Mouse (Mus musculus) midbrain, embryonic 16.5 days (tissue): ENCODE measurements at regions not wholly inside any gene's neighbourhood (a gene's known extent, or its start where the extent isn't known, plus 50 kb on each side); places are given as distances from the start of the nearest gene placed in this dataset.

Experiments used
- ATAC-seq: fragments of 200-750 bp; cut with Nextera tagmentation; 2 replicates; pipeline ENCODE4 v1.8.0; 2017; ENCODE audit warnings: moderate TSS enrichment
- H3K27ac ChIP-seq: fragments of 300-500 bp; sonication (generic); 2 replicates; pipeline ENCODE4 v1.5.1; 2014; ENCODE audit warnings: mild to moderate bottlenecking, low read length, mixed read lengths
- H3K27me3 ChIP-seq: fragments of 300-500 bp; sonication (generic); 2 replicates; pipeline ENCODE4 v1.6.1; 2014; ENCODE audit warnings: low read depth, low read length, mixed read lengths; ENCODE audit not compliant: control insufficient read depth, insufficient read depth
- H3K36me3 ChIP-seq: fragments of 300-500 bp; sonication (generic); 2 replicates; pipeline ENCODE4 v1.6.1; 2014; ENCODE audit warnings: mild to moderate bottlenecking, low read length, moderate library complexity, mixed read lengths; ENCODE audit not compliant: control insufficient read depth, insufficient read depth
- H3K4me1 ChIP-seq: fragments of 300-500 bp; sonication (generic); 2 replicates; pipeline ENCODE4 v1.6.1; 2014; ENCODE audit warnings: mild to moderate bottlenecking, low read length, mixed read lengths; ENCODE audit not compliant: control insufficient read depth, insufficient read depth
- H3K4me2 ChIP-seq: fragments of 300-500 bp; sonication (generic); 2 replicates; pipeline ENCODE4 v1.6.1; 2014; ENCODE audit warnings: mild to moderate bottlenecking, low read length, mixed read lengths
- H3K4me3 ChIP-seq: fragments of 300-500 bp; sonication (generic); 2 replicates; pipeline ENCODE4 v1.5.1; 2014; ENCODE audit warnings: low read depth, mild to moderate bottlenecking, low read length, moderate library complexity, mixed read lengths
- H3K9ac ChIP-seq: fragments of 300-500 bp; sonication (generic); 2 replicates; pipeline ENCODE4 v1.6.1; 2014; ENCODE audit warnings: low read depth, low read length, mixed read lengths
- H3K9me3 ChIP-seq: fragments of 300-500 bp; sonication (generic); replicated peaks from 2 replicates; pipeline ENCODE4 v1.6.1; 2014; ENCODE audit warnings: mild to moderate bottlenecking, low read length, mixed read lengths; ENCODE audit not compliant: control insufficient read depth, poor library complexity, severe bottlenecking
- WGBS: fragments of 180-500 bp; shearing (Covaris S2); extraction: QIAGEN DNeasy Blood & Tissue Kit; methylation state at CpG from one replicate; pipeline ENCODE4 v1.1.7; 2014; 5-methylcytosine and 5-hydroxymethylcytosine counted together

- Histone ChIP-seq H3K4me3 (no peak overlapping the region), H3K9ac (no peak overlapping the region), H3K4me1 (no peaks in the 10 kb centered on the region), H3K4me2 (no peak overlapping the region), H3K27ac (no peak overlapping the region), H3K27me3 (no peaks in the 10 kb centered on the region), H3K9me3 (no peaks in the 10 kb centered on the region), H3K36me3 (no peaks in the 10 kb centered on the region)
- WGBS, result 86% methylated on average over 1 of the region's 1 CpGs
- no peak for ATAC-seq
Measured at GRCm38 (mm10) chr15:56518379-56518778, 959.0 kb downstream of the Slc22a22 start.

GRCm38 (mm10) chr15:56516095-56516494 is 961.3 kb downstream of the Slc22a22 start:
- no peak overlapping the region for H3K4me2 ChIP-seq
- H3K36me3 ChIP-seq, result no peaks in the 10 kb centered on the region
- H3K9ac ChIP-seq, result no peak overlapping the region
- H3K4me1 ChIP-seq, result no peaks in the 10 kb centered on the region
- H3K27ac ChIP-seq, result no peak overlapping the region
- 95% methylated on average over 2 of the region's 2 CpGs for WGBS
- no peak overlapping the region for H3K4me3 ChIP-seq
- ATAC-seq, result no peak
- no peaks in the 10 kb centered on the region for H3K27me3 ChIP-seq
- no peaks in the 10 kb centered on the region for H3K9me3 ChIP-seq

- no peak overlapping the region for H3K4me2 ChIP-seq
- no peaks in the 10 kb centered on the region for H3K4me1 ChIP-seq
- no peaks in the 10 kb centered on the region for H3K9me3 ChIP-seq
- H3K27me3 ChIP-seq, result no peaks in the 10 kb centered on the region
- H3K36me3 ChIP-seq, result no peaks in the 10 kb centered on the region
- H3K4me3 ChIP-seq, result no peak overlapping the region
- no peak overlapping the region for H3K27ac ChIP-seq
- no peak overlapping the region for H3K9ac ChIP-seq
- 83% methylated on average over 3 of the region's 3 CpGs for whole genome bisulfite sequencing
- no peak for ATAC-seq
Measured at GRCm38 (mm10) chr15:56498774-56499173, 978.7 kb downstream of the Slc22a22 start.

DNA sequence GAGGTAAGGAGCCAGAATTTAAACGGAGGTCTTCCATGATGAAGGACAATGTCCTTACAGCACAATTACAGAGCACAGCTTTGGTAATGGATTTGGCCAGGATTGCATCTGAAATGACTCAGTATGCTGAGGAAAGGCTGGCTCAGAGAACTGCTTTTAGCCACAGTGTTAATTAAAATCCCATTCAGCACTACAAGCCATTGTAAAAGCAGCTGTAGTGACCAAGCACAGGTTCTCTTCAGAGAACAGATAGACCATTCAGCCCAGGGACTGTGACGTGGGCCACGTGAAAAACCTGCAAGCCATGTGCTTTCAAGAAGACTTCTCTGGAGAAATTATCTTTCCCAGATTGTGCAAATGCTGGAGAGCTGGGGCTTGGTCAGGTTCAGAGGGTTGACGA is 979.7 kb downstream of the Slc22a22 start:
- no peaks in the 10 kb centered on the region for H3K9me3 ChIP-seq
- H3K4me3 ChIP-seq, result no peak overlapping the region
- no peak for ATAC-seq
- H3K27me3 ChIP-seq, result no peaks in the 10 kb centered on the region
- no peaks in the 10 kb centered on the region for H3K4me1 ChIP-seq
- no peak overlapping the region for H3K27ac ChIP-seq
- WGBS, result 70% methylated on average over 4 of the region's 4 CpGs
- H3K4me2 ChIP-seq, result no peak overlapping the region
- no peak overlapping the region for H3K9ac ChIP-seq
- H3K36me3 ChIP-seq, result no peaks in the 10 kb centered on the region

DNA sequence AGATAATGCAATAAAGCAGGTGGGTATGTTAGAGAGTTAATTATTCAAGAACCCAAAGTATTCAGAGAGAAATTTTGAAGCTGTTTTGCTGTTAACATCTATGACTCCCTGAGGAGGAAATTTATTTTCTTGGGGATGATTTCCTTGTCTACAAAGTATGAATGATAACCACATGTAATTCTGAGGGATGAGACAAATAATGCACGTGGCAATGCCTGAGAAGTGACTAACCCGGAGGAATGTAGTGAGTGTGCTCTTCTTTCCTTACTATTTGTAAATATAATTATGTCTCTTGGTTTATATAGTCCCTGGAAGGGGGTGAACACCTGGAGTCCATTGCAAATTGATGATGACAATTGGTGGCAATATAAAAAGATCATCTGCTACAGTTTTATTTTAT is 981.1 kb downstream of the Slc22a22 start:
- Histone ChIP-seq H3K9ac (no peak overlapping the region), H3K4me1 (no peaks in the 10 kb centered on the region), H3K4me2 (no peak overlapping the region), H3K36me3 (no peaks in the 10 kb centered on the region), H3K9me3 (no peaks in the 10 kb centered on the region), H3K4me3 (no peak overlapping the region), H3K27me3 (no peaks in the 10 kb centered on the region), H3K27ac (no peak overlapping the region)
- no peak for ATAC-seq
- 95% methylated on average over 2 of the region's 2 CpGs for WGBS

- ATAC-seq, result no peak
- WGBS, result 76% methylated on average over 3 of the region's 3 CpGs
Measured at GRCm38 (mm10) chr15:56485931-56486330, 991.5 kb downstream of the Slc22a22 start.

GRCm38 (mm10) chr15:56484693-56485092 is 992.7 kb downstream of the Slc22a22 start:
- H3K4me1 ChIP-seq, result no peaks in the 10 kb centered on the region
- H3K9me3 ChIP-seq, result no peaks in the 10 kb centered on the region
- H3K9ac ChIP-seq, result no peak overlapping the region
- ATAC-seq, result no peak
- H3K27ac ChIP-seq, result no peak overlapping the region
- no peaks in the 10 kb centered on the region for H3K27me3 ChIP-seq
- H3K4me2 ChIP-seq, result no peak overlapping the region
- no peak overlapping the region for H3K4me3 ChIP-seq
- 88% methylated on average over 3 of the region's 3 CpGs for WGBS
- no peaks in the 10 kb centered on the region for H3K36me3 ChIP-seq

More at GRCm38 (mm10) chr15:56485931-56486330, 991.5 kb downstream of the Slc22a22 start:
- Histone ChIP-seq H3K9ac (no peak overlapping the region), H3K4me1 (no peaks in the 10 kb centered on the region), H3K4me2 (no peak overlapping the region), H3K36me3 (no peaks in the 10 kb centered on the region), H3K27ac (no peak overlapping the region), H3K9me3 (no peaks in the 10 kb centered on the region), H3K4me3 (no peak overlapping the region), H3K27me3 (no peaks in the 10 kb centered on the region)

DNA sequence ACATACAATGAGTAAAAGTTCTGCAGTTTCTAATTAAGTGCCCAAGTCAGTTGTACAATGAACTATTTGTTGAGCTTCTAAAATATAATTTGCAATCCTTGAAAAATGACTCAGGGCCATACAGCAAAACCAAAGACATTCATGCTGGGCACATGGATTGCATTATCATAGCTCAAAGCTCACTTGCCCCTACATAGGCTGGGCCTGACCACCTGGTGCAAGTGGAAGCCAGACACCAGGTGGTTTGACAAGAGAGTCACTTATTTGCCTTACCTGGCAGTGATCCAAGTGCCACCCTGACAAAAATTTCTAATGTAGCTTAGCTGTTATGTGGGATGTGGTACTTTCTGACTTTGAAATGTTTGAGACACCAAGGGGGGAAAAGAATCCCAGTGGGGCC is 997.7 kb downstream of the Slc22a22 start:
- H3K4me2 ChIP-seq, result no peak overlapping the region
- no peak overlapping the region for H3K4me3 ChIP-seq
- no peak overlapping the region for H3K27ac ChIP-seq
- no peaks in the 10 kb centered on the region for H3K4me1 ChIP-seq
- H3K36me3 ChIP-seq, result no peaks in the 10 kb centered on the region
- ATAC-seq, result no peak
- no peaks in the 10 kb centered on the region for H3K9me3 ChIP-seq
- no peaks in the 10 kb centered on the region for H3K27me3 ChIP-seq
- no peak overlapping the region for H3K9ac ChIP-seq

DNA sequence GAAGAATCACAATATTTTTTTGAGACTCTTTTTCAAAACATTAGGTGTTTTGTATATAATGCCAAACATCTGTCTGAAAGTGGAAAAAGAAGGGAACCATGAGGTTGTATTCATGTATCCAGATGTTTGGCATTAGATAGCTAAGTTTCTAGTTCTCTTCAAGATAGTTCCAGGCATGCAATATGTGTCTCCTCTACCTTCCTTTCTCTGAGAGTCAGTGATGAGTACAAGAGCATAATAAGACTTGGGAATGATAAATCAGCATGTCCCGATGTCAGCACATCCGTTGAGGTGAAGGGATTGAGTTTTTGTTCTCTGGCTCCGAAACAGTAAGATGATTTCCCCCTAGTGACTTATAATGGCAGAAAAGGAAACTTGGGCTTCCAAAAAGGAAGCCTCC is 998.4 kb downstream of the Slc22a22 start:
- Histone ChIP-seq H3K4me1 (no peaks in the 10 kb centered on the region), H3K9ac (no peak overlapping the region), H3K4me3 (no peak overlapping the region), H3K9me3 (no peaks in the 10 kb centered on the region), H3K27me3 (no peaks in the 10 kb centered on the region), H3K27ac (no peak overlapping the region), H3K4me2 (no peak overlapping the region), H3K36me3 (no peaks in the 10 kb centered on the region)
- no peak for ATAC-seq
- 84% methylated on average over 3 of the region's 3 CpGs for WGBS

GRCm38 (mm10) chr15:56473679-56474078 is 1003.7 kb downstream of the Slc22a22 start:
- no peaks in the 10 kb centered on the region for H3K4me1 ChIP-seq
- H3K4me3 ChIP-seq, result no peak overlapping the region
- H3K27me3 ChIP-seq, result no peaks in the 10 kb centered on the region
- ATAC-seq, result no peak
- no peaks in the 10 kb centered on the region for H3K9me3 ChIP-seq
- H3K36me3 ChIP-seq, result no peaks in the 10 kb centered on the region
- 79% methylated on average over 1 of the region's 1 CpGs for WGBS
- no peak overlapping the region for H3K27ac ChIP-seq
- no peak overlapping the region for H3K4me2 ChIP-seq
- H3K9ac ChIP-seq, result no peak overlapping the region
